Mouse (Mus musculus) hindbrain, embryonic 14.5 days (tissue): ENCODE measurements around the gene Gdf11. TPM values are rescaled to one million over a fixed set of nuclear protein-coding genes. Genes with fewer than 3 reads are reported as not detected.

Experiments used
- polyA plus RNA-seq: library from polyadenylated mRNA; unstranded; fragments of >200 nt; fragmentation: Nextera tagmentation; extraction: Ambion mirVana; gene quantifications from 2 replicates; pipeline ENCODE4 v1.2.1, GENCODE M21; 2014

The Gdf11 gene
- polyA plus RNA-seq, 1 experiment from 2014 or later, result 5.9 TPM

Other genes starting within 250 kb of the Gdf11 start
- 17.2 and 18.1 TPM in 2 replicates for gene Ikzf4, start 245.7 kb downstream of the Gdf11 start, polyA plus RNA-seq
- 11.5 and 12.7 TPM in 2 replicates for gene Suox, start 217.6 kb downstream of the Gdf11 start, polyA plus RNA-seq
- 95.6 and 109 TPM in 2 replicates for gene Rab5b, start 195.5 kb downstream of the Gdf11 start, polyA plus RNA-seq
- 0.79 and 0.85 TPM in 2 replicates for gene Pmel, start 187.5 kb downstream of the Gdf11 start, polyA plus RNA-seq
- 17.1 and 21.0 TPM in 2 replicates for gene Cdk2, start 186.7 kb downstream of the Gdf11 start, polyA plus RNA-seq
- 6.9 and 7.7 TPM in 2 replicates for gene Dgka, start 146.9 kb downstream of the Gdf11 start, polyA plus RNA-seq
- gene Pym1, start 143.8 kb downstream of the Gdf11 start, polyA plus RNA-seq, result 38.6 and 42.0 TPM in 2 replicates
- gene Mmp19, start 100.8 kb downstream of the Gdf11 start, polyA plus RNA-seq, result 0.65 and 0.80 TPM in 2 replicates
- gene Dnajc14, start 87.7 kb downstream of the Gdf11 start, polyA plus RNA-seq, result 34.6 and 35.1 TPM in 2 replicates
- 13.3 and 14.8 TPM in 2 replicates for gene Tmem198b, start 87.3 kb downstream of the Gdf11 start, polyA plus RNA-seq
- 137 and 139 TPM in 2 replicates for gene Sarnp, start 74.4 kb downstream of the Gdf11 start, polyA plus RNA-seq
- gene Ormdl2, start 70.1 kb downstream of the Gdf11 start, polyA plus RNA-seq, result 27.8 and 28.4 TPM in 2 replicates
- gene Cd63, start 9.3 kb upstream of the Gdf11 start, polyA plus RNA-seq, result 215 and 239 TPM in 2 replicates
- 17.6 and 20.4 TPM in 2 replicates for gene Rdh5, start 31.2 kb upstream of the Gdf11 start, polyA plus RNA-seq
- gene Bloc1s1, start 32.3 kb upstream of the Gdf11 start, polyA plus RNA-seq, result 228 and 269 TPM in 2 replicates
- 6.2 and 7.2 TPM in 2 replicates for gene Itga7, start 42.1 kb upstream of the Gdf11 start, polyA plus RNA-seq
- not detected in 2 replicates for gene Mettl7b, start 69.3 kb upstream of the Gdf11 start, polyA plus RNA-seq
- not detected in 2 replicates for gene Olfr9, start 97.7 kb upstream of the Gdf11 start, polyA plus RNA-seq
- gene Olfr763, start 119.1 kb upstream of the Gdf11 start, polyA plus RNA-seq, result not detected in 2 replicates
- not detected in 2 replicates for gene Olfr764-ps1, start 148.2 kb upstream of the Gdf11 start, polyA plus RNA-seq
- gene Olfr765, start 158.3 kb upstream of the Gdf11 start, polyA plus RNA-seq, result not detected in 2 replicates
- gene Olfr766-ps1, start 177.3 kb upstream of the Gdf11 start, polyA plus RNA-seq, result not detected in 2 replicates
- not detected in 2 replicates for gene Olfr767, start 191.2 kb upstream of the Gdf11 start, polyA plus RNA-seq
- not detected in 2 replicates for gene Olfr768, start 207.7 kb upstream of the Gdf11 start, polyA plus RNA-seq
- gene Olfr769, start 226.1 kb upstream of the Gdf11 start, polyA plus RNA-seq, result not detected in 2 replicates
- gene Olfr770, start 247.3 kb upstream of the Gdf11 start, polyA plus RNA-seq, result not detected in 2 replicates